Mouse (Mus musculus) urinary bladder, postnatal 4 days (tissue): ENCODE data around the gene Tm7sf2.
A peak's percentile ranks its signal among the peaks of the same experiment; 100 is the strongest.

Experiments used
- DNase-seq, 2 experiments: peaks; one replicate each; pipeline ENCODE4 v3.0.0; 2021 to 2022; ENCODE audit warnings: low spot score in 2 of 2

Gene Tm7sf2

DNA sequence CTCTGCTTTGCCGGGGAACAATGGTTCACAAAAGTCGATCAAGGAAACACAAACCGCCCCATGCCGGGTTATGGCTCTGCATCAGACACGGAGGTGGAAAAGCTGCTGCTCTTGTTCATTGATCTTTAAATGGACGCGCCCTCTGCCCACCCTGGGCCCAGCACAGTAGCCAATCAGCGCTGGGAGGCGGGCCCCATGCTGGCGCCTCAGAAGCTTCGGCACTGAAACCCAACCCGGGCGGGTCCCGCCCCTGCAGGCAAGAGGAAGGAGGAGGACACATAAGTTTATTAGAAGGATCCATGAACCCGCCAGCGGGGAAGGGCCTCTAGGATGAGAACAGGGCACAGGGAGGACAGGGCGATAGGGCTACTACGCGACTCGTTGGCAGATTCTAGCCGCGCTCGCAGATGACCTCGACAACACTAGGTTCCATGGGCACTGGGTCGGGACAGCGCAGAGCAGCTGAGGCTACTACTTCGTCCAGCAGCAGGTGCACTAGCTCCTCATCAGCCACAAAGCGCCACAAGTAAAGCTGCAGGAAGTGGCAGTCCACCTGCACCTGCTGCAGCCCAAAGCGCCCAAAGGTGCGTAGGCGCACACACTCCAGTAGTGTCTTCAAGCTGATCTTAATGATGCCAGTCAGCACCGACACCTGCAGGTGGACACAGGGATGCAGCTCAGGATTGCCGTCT lies at the start of gene Tm7sf2:
TSS of gene Tm7sf2 (minus strand) at position 650 of the 692 bp plus-strand sequence.
- DNase-seq, result peak; percentile 93 to 94

DNA sequence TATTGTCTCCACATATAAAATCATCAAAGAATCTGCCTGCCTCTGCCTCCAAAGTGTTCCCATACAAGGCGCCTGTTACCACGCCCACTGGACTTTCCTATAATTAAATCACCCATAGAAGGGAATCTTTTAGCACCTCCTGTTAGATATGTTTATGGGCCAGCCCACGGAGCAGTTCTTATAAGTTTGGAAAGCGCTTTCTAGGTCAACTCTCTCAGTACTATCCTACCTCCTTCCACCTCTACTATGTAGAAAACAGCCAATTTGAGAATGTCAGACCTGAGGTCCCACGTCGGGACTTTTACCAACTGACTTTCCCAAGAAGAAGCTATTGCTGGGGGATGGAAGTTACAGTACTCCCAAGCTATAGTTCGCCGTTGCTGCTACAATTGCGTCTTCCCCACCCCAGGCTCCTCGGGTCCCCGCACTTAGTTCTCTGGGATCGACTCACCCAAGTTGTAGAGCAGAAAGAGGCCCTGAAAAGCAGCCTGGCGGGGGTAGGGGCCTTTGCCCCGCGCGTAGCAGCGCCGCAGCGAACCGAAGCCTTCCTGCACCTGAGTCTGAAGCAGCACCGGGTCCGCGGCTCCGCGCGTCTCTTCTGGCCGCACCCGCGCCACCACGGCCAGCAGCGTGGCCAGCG lies 49.3 kb upstream of the Tm7sf2 start:
- DNase-seq, result no peak

DNA sequence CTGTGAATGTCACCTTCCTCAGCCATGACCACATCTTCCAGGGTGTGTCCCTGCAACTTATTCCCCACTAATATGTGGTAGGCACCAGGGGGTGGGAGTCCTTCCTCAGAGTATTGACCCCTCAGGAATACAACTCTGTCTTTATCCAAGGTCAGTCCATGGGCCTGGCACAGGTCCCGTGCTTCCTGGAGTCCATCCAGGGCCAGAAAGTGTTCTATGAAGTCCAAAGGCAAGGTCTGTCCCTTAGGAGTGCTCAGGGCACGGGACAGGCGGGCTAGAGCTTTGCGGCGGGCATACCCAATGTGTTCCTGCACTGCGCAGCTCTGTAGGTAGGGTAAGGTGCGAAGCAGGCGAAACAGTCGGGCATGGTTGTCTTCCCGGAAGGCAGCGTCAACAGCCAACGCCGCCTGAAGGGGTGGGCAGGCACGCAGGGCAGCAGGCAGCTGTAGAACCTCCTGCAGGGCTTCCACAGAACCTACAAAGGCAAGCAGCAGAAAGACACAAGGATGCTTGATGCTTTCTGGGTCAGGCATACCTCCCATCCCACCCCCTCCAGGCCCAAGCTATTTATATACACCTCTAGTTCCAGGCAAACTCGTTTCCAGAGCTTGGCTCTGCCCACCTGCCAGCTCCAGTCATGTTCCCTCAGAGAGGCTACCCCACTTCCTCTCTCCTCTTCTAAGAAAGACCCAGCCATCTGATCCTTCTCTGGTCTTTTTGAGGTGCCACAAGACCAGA lies 48.1 kb upstream of the Tm7sf2 start:
- no peak for DNase-seq

DNA sequence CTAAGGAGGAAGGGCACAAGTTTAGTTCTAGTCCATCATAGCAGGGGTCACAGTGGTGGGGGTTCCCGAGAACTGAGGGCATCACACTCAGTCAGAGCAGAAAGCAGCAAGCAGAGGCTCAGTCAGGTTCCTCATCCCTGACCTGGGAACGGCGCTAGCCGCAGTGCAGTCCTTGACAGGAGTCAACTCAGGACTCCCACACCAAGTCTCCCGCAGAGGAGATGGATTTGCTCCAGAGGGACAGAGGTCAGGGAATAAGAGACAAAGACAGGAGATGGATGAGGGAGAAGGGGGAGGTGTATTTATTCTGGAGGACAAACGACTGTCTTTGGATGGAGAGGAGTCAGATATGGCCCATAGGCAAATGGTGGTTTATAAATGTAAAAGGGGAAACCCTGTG lies 44.9 kb upstream of the Tm7sf2 start:
- no peak for DNase-seq

DNA sequence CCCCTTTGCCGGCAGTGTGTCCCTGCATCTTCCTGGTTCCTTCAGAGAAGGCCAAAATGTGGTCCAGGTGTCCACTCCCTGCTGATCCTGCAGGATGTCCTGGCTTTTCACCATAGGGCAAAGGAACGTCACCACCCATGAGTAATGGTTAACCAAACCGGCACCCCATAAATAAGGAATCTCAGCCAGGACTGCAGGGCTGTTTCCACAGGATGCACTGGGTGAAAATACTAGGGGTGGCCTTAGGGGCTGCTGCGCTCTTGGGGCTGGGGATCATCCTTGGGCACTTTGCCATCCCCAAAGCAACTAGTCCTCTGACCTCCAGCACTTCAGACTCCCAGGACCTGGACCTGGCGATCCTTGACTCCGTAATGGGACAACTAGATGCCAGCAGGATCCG lies 37.4 kb upstream of the Tm7sf2 start, which contains the start of gene Naaladl1:
TSS of gene Naaladl1 (plus strand) at position 197 of the 400 bp plus-strand sequence.
- no peak for DNase-seq

DNA sequence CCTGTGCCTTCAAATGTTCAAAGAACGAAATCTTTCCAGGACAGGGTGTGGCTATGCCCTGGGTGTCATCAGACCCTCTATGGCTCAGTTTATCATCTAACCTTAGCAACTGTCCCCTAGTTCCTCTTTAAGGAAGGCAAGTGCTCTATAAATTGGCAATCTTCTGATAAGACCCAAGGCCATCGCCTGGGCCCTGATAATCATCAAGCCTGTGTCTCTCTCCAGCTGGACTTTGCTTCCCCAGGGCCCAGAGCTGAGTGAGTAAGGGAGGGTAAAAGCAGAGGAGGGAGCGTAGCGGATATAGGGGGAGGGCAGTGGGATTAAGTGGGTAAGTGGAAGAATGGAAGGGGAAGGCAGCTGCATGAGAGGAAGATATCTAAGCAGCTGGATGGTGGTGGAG lies 36.3 kb upstream of the Tm7sf2 start:
- no peak for DNase-seq

DNA sequence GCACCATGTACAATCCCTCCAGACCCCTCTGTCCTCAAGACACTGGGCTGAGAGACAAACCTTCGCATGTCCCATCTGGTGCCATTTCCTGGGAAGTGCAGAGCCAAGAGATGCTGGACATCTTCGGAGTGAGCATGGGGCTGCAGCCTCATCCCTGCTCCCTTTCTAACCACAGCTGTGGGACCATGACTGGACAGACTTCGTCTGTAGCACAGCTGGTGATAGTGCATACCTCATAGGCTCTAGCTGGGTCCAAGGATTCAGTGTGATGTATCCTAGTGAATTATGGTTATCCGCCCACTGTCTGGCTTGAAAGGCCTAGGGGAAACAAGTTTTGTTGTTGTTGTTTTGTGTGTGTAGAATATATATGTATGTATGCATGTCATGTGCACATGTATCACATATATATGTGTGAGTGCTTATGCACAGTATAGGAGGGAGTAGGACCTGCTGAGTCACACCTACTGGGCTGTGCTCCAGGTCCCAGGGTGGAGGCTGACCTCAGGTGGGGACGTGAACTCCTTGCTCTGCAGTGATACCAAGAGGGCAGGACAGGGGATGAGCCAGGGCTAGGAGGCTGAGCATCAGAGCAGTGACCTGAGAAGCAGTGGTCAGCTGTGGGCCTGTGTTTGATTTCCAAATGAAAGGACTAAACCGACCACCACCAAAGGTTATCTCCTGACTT lies 34.1 kb upstream of the Tm7sf2 start:
- no peak for DNase-seq

DNA sequence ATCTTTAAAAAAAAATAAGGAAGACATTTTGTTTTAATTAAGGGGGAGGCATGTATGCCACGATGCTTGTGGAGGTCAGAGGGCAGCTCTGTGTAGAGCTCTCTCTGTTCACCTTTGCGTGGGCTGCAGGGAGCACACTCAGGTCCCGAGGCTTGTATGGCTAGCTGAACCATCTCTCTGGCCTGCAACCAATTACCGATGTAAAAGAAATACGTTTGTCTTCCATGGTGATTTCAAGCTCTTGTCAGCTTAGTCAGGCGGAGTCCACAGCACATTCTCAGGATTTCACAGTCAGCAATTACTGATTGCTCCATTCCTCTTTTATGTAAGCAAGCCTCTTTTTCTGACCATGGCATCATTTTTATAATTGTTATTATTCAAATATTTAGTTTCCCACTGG lies 33.0 kb upstream of the Tm7sf2 start:
- DNase-seq, result no peak

DNA sequence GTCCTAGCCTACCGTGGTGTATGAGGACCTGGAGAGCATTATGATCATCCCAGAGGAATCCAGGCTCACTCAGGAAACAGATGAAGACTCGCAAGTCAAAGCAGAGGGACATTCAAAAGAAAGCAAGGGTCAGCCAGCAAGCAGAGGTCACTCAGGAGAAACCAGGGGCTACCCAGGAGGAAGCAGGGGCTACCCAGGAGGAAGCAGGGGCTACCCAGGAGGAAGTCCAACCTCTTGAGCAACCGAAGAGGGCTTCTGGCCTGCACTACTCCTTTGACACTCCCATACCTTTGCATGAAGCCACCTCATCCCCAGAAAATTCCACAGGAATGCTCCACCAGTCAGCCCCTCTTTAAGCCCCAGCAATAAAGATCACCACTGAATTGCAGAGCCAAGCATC lies 29.7 kb upstream of the Tm7sf2 start:
- no peak for DNase-seq

DNA sequence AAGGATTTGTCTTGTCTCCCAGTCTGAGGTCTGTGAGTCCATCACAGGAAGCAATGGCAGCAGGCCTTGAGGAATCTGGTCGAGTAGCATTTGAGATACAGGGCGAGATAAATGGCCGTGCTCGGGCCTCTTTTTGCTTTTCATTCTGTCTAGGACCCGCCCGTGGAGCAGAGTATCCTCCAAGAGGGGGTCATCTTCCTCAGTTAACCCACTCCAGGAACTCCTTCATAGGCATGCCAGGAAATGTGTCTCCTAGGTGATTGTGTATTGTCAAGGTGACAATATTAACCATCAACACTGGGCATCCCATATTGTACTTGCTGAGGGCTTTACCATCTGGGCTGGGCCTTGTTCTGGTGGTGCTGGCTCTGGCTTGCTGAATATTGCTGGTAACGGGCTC lies 25.9 kb upstream of the Tm7sf2 start, which contains the start of gene AC131692.1:
TSS of gene AC131692.1 (plus strand) at position 301 of the 400 bp plus-strand sequence.
- no peak for DNase-seq

DNA sequence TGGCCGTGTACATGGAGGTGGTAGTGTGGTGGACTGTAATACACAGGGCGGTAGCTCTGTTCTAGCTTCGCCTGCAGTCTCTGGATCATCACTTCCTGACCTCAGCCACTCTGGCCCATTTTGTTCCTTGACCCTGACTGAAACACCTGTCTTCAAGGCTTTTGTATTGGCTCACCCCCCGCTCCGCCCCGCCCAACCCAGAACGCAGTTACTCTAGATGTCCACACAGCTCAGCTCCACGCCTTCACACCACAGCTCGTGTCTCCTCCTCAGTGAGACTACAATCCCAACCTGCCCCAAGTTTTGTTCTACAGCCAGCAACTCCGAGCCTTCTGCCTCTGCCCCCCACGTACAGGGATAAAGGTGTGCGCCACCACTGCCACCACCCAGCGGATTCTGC lies 20.7 kb upstream of the Tm7sf2 start:
- DNase-seq, result no peak

DNA sequence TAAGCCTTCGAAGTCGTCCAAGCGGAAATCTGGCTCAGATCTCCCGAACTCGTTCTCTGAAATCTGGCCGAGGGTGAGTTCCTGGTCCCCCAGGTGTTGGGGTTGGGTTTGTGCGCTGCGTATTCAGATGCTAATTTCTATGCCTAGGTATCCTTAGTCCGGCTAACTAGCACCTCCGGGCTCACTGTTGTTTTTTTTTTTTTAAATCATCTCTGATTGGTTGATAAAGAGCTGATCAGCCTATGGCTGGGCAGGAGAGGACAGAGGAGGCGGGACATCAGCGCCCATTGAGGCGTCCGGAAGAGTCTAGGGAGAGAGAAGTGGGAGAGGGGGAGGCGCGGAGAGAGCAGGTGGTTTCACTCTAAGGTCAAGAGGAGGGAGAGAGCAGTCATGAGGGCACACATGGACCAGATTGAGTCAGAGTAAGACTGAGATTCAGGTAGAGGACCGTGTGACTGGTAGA lies 17.3 kb upstream of the Tm7sf2 start:
- no peak for DNase-seq

DNA sequence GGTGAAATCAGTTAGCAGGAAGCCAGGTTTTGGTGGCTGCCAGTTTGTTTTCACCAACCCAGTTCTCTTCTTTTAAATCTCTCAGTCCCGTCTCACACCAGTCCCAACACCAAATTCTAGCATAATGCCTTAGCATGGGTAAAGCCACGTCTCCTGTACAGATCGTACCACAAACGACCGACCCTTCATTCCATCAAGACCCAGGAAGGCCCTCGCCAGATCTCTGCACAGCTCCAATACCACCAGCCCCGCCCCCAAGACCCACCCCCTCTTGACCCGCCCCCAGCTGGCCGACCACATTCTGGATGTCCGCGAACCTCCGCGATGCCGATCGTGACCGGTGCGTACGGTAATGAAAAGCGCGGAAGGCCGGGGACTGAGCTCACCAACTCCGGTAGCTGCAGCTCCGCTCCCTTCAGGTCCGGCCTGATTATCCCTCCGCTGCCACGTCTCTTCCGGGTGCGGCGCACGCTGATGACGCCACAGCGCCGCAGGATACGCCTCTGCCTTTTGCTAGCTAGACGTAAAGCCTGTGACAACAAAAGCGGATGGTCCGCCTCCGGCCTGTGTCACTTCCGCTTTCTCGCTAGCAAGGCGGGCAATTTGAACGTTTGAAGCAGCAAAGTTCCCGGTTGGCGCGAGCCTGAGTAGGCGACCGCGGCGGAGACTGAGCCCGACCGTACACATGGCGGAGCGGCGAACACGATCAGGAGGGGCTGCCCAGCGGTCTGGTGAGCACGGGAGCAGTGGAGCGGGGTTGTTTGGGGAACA lies 16.5 kb upstream of the Tm7sf2 start, which contains the start of the genes Zfpl1 and Cdca5:
TSS of gene Zfpl1 (minus strand) at position 479 of the 771 bp plus-strand sequence.
TSS of gene Cdca5 (plus strand) at position 506 of the 771 bp plus-strand sequence.
- DNase-seq, result peak; percentile 93 to 95

DNA sequence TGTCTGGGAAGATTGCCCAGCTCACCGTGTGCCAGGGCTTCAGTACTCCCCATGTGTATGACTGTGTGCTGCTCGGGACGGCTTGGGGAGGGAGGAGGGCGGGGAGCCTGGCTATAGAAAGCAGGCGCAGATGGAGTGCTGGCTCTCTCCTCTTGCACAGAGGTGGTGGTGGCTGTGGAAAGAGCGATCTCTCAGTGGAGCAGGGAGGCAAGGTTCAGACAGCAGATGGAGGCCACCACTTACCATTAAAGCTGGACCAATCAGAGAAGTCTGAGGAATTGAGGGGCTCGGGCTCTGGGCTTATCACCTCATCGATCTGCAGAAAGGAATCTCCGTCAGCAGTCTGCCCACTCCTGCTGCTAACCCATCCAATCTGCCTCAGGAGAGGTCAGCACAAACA lies 14.0 kb upstream of the Tm7sf2 start, which contains the start of gene Gm28374:
TSS of gene Gm28374 (minus strand) at position 101 of the 400 bp plus-strand sequence.
- DNase-seq, result no peak

DNA sequence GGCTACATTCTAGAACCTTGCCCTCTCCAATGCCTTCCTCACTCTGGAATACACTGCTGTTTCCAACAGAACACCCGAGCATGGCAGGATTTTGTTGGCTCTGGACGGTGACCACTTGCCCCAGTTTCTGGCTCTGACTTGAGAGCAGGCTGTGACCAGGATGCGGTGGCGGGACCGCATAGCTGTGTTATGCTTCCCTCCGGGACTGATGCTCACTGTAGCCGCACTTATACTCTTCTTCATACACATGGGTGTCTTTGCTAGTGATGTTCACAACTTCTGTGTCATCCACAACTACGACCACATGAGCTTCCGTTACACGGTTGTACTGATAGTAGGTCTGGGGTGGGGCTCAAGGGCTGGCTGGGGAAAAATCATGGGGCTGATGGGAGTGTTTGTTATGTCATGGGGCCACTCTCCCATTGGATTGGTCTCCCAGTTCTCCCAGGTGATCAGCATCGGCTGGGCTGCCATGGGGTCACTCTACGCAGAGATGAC lies 11.9 kb upstream of the Tm7sf2 start, which contains the start of gene Tmem262:
TSS of gene Tmem262 (plus strand) at position 51 of the 498 bp plus-strand sequence.
- no peak for DNase-seq

DNA sequence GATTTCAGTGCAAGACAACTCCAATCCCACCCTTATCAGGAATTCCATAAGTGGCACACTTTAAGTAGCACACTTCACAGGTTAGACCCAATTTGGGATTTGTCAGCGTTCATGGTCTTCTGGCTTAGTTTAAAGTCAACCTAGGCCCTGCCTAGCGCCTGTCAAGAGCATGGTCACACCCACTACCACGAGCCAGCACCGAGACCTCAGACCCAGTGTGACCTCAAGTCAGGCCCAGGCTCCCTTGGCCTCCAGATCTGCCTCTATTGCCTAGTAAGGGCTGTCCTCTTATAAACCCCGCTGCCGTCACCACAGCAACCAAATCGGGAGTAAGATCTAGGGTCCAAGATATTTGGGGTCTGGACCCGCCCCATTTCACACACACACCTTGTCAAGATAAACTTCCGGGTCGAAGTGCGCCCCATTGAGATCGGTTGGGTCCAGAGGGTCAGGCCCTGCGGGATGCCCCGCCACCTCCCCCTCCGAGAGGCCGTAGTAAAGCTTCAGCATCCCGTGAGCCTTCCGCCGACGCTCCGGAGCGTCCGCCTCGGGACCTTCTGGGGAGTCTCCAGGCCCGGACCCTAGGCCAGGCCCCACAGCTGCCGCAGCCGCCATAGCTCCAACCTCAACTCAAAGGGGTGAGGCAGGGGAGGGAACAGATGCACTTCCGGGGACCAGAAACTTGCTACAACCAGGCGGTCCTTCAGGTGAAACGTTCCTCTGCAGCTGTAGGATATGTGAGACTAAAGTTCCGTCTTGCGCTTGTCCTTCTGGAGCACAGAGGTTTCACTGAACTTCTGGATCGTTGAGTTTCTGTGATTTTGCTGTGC lies 8.6 kb upstream of the Tm7sf2 start, which contains the start of gene Vps51:
TSS of gene Vps51 (minus strand) at position 668 of the 830 bp plus-strand sequence.
- DNase-seq, result peak; percentile 79 to 80

DNA sequence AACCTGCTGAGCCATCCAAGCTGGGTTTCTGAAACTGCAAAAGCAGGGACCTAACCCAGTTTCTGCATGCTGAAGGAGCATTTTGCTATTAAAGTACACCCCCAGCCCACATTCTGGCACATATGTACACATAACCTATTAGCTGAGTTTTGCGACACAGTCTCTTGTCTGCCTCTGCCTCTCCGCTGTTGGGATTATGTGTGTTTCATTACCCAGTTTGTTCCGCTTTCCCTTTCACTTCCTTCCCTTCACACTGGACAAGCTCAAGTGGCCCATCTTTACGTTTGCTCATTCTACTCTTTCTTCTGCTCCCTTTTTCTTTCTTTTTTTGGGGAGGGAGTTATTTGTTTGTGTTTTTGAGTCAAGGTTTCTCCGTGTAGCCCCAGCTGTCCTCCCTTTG lies 5.7 kb upstream of the Tm7sf2 start:
- no peak for DNase-seq

DNA sequence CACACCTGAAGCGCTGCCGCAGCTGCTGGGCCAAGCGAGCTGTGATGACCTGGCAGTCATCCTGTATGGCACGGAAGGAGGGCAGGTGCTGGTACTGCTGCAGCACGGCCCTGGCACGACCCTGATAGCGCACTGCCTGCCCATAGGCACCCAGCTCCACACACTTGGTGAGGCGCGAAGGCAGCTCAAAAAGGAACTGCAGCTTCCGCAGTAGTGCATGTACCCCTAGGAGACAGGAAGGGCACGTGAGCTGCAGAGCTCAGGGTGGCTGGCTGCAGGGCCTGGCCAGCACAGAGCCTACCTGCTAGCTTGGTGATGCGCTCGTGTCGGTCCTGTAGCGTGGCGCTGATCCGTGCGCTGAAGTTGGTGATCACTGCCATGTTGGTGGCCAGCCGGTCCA lies 3.1 kb upstream of the Tm7sf2 start:
- no peak for DNase-seq

DNA sequence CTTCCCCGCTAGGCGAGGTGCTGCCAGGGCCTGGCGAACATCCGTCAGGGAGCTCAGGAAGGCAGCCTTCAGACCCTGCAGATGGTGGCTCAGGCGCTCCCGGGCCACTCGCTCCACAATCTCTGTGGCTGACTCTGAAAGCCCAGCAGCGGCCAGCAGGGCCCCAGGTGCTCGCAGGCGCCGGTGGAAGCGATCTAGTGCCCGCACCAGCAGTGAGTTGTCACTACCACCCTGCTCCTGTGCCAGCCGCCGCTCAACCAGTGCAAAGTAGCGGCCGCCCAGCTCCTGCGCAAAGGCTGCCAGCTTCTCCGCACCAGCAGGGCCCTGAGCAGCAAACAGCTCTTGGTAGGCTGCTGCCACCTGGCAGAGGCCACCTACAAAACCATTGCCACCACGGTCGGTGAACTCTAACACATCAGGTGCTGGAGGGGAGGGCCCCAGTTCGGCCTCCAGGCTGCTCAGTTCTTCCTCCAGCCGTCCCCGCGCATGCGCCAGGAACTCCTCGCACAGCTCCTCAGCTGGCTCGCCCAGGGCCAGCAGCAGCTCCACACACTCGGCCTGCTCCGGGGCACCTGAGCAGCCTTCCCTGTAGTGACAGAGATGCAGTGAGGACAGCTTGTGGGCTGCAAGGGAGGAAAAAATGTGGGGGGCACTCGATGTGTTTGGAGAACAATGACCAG lies 2.5 kb upstream of the Tm7sf2 start:
- DNase-seq, result no peak
